Comparison of ENCODE assay signal across 27 mouse cellular contexts in the genomic region with DNA sequence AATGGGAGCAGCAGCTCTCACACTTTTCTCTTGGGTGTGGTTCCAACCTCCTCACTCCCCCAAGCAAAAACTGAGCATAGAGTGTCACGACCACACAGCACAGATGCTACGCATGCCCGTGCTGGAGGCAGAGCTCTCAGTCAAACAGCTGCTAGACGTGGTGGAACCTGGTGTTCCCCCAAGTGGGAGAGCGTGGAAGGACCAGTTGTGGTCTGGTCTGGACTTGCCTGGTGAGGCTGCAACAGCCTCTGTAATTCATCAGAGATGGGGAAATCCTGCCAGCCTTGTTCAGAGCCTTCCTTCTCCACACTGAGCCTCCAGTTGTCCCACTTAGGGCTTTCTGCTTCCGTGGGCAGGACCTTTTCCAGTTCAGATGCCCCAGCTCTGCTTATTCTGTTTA.
DNase-seq lines count a peak whose midpoint lies in the region.
"Had no signal": no experiment of that assay in that cellular context is flagged by ENCODE, and none has a peak within 500 bp of the region (broad histone marks: within the 10 kb centered on the region; RNA-seq: fewer than 3 reads in every experiment).

No protein-coding gene starts in this region.

- peak; percentile 6 to 12 for DNase-seq in frontal cortex, postnatal 36 days (ENCODE audit: low spot score in 2 of 2)
- no peak for DNase-seq in frontal cortex, postnatal 10 days (ENCODE audit: low spot score in 2 of 2)
- DNase-seq in right cerebral cortex, adult 18-20 months: peak; percentile 5
- no peak for DNase-seq in right cerebral cortex, postnatal 4 days
- peak; percentile 1 for DNase-seq in Muller cell, postnatal 12 days (ENCODE audit: inconsistent ontology term)
- DNase-seq in heart, embryonic 10.5 days (ENCODE audit: low spot score): no peak
- no peak for DNase-seq in urinary bladder, postnatal 14 days (ENCODE audit: low spot score)
- DNase-seq: adrenal gland, adult 2 months; adrenal gland, postnatal 14 days; cerebellum, adult 11-12 months; cerebellum, adult 8-10 months; cerebellum, postnatal 14 days; gastrocnemius, adult 2 months; gastrocnemius, postnatal 14 days; heart, adult 11 months; heart, postnatal 10 days; heart, postnatal 36 days; kidney, adult 11 months had no signal

- H3K36me3 ChIP-seq in heart, embryonic 10.5 days: no peaks in the 10 kb centered on the region
- H3K36me3 ChIP-seq: embryonic facial prominence, embryonic 13.5 days; forebrain, embryonic 10.5 days; G1E; heart, embryonic 12.5 days; heart, embryonic 15.5 days; hindbrain, embryonic 10.5 days; hindbrain, embryonic 13.5 days; intestine, embryonic 15.5 days had no signal

- H3K4me3 ChIP-seq in heart, embryonic 10.5 days: no peak overlapping the region
- H3K4me3 ChIP-seq: embryonic facial prominence, embryonic 13.5 days; forebrain, embryonic 10.5 days; forebrain, embryonic 13.5 days; gastrocnemius, adult 2 months; heart, embryonic 12.5 days; heart, embryonic 15.5 days; hindbrain, embryonic 10.5 days; hindbrain, embryonic 13.5 days; intestine, embryonic 15.5 days had no signal

- 58% methylated on average over 6 of the region's 6 CpGs for WGBS in heart, embryonic 10.5 days

- H3K4me1 ChIP-seq in heart, embryonic 10.5 days: peaks cover 9% of the 10 kb centered on the region; the same call in 1 of the 2 replicates
- H3K4me1 ChIP-seq: embryonic facial prominence, embryonic 13.5 days; heart, embryonic 15.5 days; intestine, embryonic 15.5 days had no signal

- peaks cover 6% of the 10 kb centered on the region; the same call in 1 of the 2 replicates for H3K27me3 ChIP-seq in heart, embryonic 10.5 days (ENCODE audit: insufficient read depth, poor library complexity, severe bottlenecking)
- H3K27me3 ChIP-seq: embryonic facial prominence, embryonic 13.5 days; heart, embryonic 15.5 days; intestine, embryonic 15.5 days had no signal

- no peaks in the 10 kb centered on the region for H3K9me3 ChIP-seq in heart, embryonic 10.5 days
- H3K9me3 ChIP-seq: embryonic facial prominence, embryonic 13.5 days; forebrain, embryonic 10.5 days; forebrain, embryonic 13.5 days; G1E; heart, embryonic 12.5 days; heart, embryonic 15.5 days; hindbrain, embryonic 10.5 days; hindbrain, embryonic 13.5 days; intestine, embryonic 15.5 days had no signal

- no peak overlapping the region for H3K27ac ChIP-seq in heart, embryonic 10.5 days
- H3K27ac ChIP-seq: embryonic facial prominence, embryonic 13.5 days; forebrain, embryonic 10.5 days; forebrain, embryonic 13.5 days; gastrocnemius, adult 2 months; heart, embryonic 15.5 days; hindbrain, embryonic 10.5 days; hindbrain, embryonic 13.5 days; intestine, embryonic 15.5 days had no signal

Comparison
In these comparisons a context has a peak if more than half of its experiments do, and no peak if none do; other contexts are left out.
1. DNase-seq: peak in frontal cortex, postnatal 36 days (2 of 2), right cerebral cortex, adult 18-20 months (single experiment) and Muller cell, postnatal 12 days (single experiment); none in frontal cortex, postnatal 10 days (0 of 2), right cerebral cortex, postnatal 4 days (single experiment), heart, embryonic 10.5 days (single experiment) and urinary bladder, postnatal 14 days (single experiment).